8 mouse cellular contexts compared by ENCODE assay signal in the genomic region with DNA sequence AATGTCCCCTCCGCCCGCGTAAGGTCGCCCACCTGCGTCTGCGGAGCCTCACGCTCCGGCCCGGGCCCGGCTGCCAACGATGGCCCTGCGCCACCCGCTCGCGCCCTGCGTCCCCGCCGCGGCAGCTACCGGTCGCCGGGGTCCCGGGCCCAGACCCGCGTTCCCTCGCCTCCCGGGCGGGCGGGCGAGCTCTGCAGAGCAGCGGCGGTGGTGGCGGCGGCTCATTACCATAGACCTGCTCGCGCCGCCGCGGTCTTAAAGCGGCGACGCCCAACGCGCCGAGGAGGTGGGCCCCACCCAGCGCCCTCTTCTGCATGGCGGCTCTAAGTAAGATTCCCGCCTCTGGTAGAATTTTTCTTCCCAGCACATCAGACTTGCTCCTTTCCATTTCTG. TPM values are rescaled to one million over a fixed set of nuclear protein-coding genes. Genes with fewer than 3 reads are reported as not detected.
DNase-seq lines count a peak whose midpoint lies in the region; ATAC-seq lines count a peak whose summit lies in the region.

No protein-coding gene starts in this region.

- peak; percentile 84 for DNase-seq in layer of hippocampus, adult 11-12 months (ENCODE audit: low spot score)
- DNase-seq in layer of hippocampus, adult 9-10 months (ENCODE audit: low spot score), result no peak
- peak; percentile 94 for DNase-seq in embryonic facial prominence, embryonic 14.5 days (ENCODE audit: low spot score)
- DNase-seq in heart, adult 9 months (ENCODE audit: low spot score in 2 of 2), result peak; percentile 45 to 51
- peak; percentile 68 to 75 for DNase-seq in kidney, adult 8-10 months
- DNase-seq in midbrain, embryonic 14.5 days, result peak; percentile 97
- DNase-seq in spleen, postnatal 10 days (ENCODE audit: low spot score in 2 of 2), result peak; percentile 39 to 81

- 0 out of 2 replicates have a peak, but pooled peaks cover 3% of the 10 kb centered on the region for H3K27me3 ChIP-seq in embryonic facial prominence, embryonic 14.5 days (replicated peaks; ENCODE audit: control insufficient read depth, insufficient read depth, low read length)
- H3K27me3 ChIP-seq in limb, embryonic 13.5 days, result peaks cover 25% of the 10 kb centered on the region
- no peaks in the 10 kb centered on the region for H3K27me3 ChIP-seq in midbrain, embryonic 14.5 days (ENCODE audit: control insufficient read depth, insufficient read depth, low read length)

- H3K36me3 ChIP-seq in embryonic facial prominence, embryonic 14.5 days (ENCODE audit: control insufficient read depth, insufficient read depth, low read length), result peaks cover 25% of the 10 kb centered on the region
- peaks cover 29% of the 10 kb centered on the region for H3K36me3 ChIP-seq in limb, embryonic 13.5 days
- H3K36me3 ChIP-seq in midbrain, embryonic 14.5 days (ENCODE audit: control insufficient read depth, insufficient read depth, low read length), result peaks cover 31% of the 10 kb centered on the region

- H3K4me3 ChIP-seq in embryonic facial prominence, embryonic 14.5 days (ENCODE audit: low read depth, low read length), result peak overlapping the region; percentile 85
- H3K4me3 ChIP-seq in limb, embryonic 13.5 days, result peak overlapping the region; percentile 76
- H3K4me3 ChIP-seq in midbrain, embryonic 14.5 days (replicated peaks; ENCODE audit: low read depth, low read length), result peak overlapping the region; percentile 88

- peaks cover 23% of the 10 kb centered on the region for H3K9me3 ChIP-seq in embryonic facial prominence, embryonic 14.5 days (ENCODE audit: control insufficient read depth, low read length)
- peaks cover 22% of the 10 kb centered on the region; the same call in 1 of the 2 replicates for H3K9me3 ChIP-seq in limb, embryonic 13.5 days
- H3K9me3 ChIP-seq in midbrain, embryonic 14.5 days (ENCODE audit: control insufficient read depth, low read length), result peaks cover 9% of the 10 kb centered on the region

- ATAC-seq in embryonic facial prominence, embryonic 14.5 days (ENCODE audit: low read depth), result peak; percentile 93
- peak; percentile 84 for ATAC-seq in limb, embryonic 13.5 days (ENCODE audit: low FRiP score, low read depth)
- peak; percentile 84 for ATAC-seq in midbrain, embryonic 14.5 days (ENCODE audit: low FRiP score, low TSS enrichment)

- H3K4me2 ChIP-seq in embryonic facial prominence, embryonic 14.5 days (ENCODE audit: low read depth, low read length), result peak overlapping the region; percentile 99
- peak overlapping the region; percentile 100 for H3K4me2 ChIP-seq in limb, embryonic 13.5 days (replicated peaks)
- H3K4me2 ChIP-seq in midbrain, embryonic 14.5 days (ENCODE audit: low read length), result peak overlapping the region; percentile 92

- H3K27ac ChIP-seq in embryonic facial prominence, embryonic 14.5 days (replicated peaks; ENCODE audit: low read depth, low read length), result peak overlapping the region; percentile 63
- H3K27ac ChIP-seq in limb, embryonic 13.5 days, result no peak overlapping the region
- H3K27ac ChIP-seq in midbrain, embryonic 14.5 days (replicated peaks; ENCODE audit: low read depth, low read length), result peak overlapping the region; percentile 92

- H3K4me1 ChIP-seq in embryonic facial prominence, embryonic 14.5 days (ENCODE audit: control insufficient read depth, insufficient read depth, low read length), result peaks cover 10% of the 10 kb centered on the region
- peaks cover 20% of the 10 kb centered on the region for H3K4me1 ChIP-seq in limb, embryonic 13.5 days
- H3K4me1 ChIP-seq in midbrain, embryonic 14.5 days (ENCODE audit: control insufficient read depth, insufficient read depth, low read length), result peaks cover 34% of the 10 kb centered on the region

- WGBS in embryonic facial prominence, embryonic 14.5 days, result under 1% methylated on average over 24 of the region's 48 CpGs
- under 1% methylated on average over 48 of the region's 48 CpGs for WGBS in limb, embryonic 13.5 days
- under 1% methylated on average over 45 of the region's 48 CpGs for WGBS in midbrain, embryonic 14.5 days

- H3K9ac ChIP-seq in embryonic facial prominence, embryonic 14.5 days (ENCODE audit: low read depth, low read length), result peak overlapping the region; percentile 73
- H3K9ac ChIP-seq in limb, embryonic 13.5 days, result peak overlapping the region; percentile 77
- peak overlapping the region; percentile 95 for H3K9ac ChIP-seq in midbrain, embryonic 14.5 days (replicated peaks; ENCODE audit: low read length)

RNA-seq across cellular contexts. Expression of gene Celsr2, which starts 0.5 kb away (rescaled TPM):
- polyA plus RNA-seq in embryonic facial prominence, embryonic 14.5 days (2014; fragmentation: Nextera tagmentation; extraction: Ambion mirVana), result 11.8 and 13.9 TPM in 2 replicates
- polyA plus RNA-seq in limb, embryonic 13.5 days (2015; fragmentation: Nextera tagmentation; extraction: Ambion mirVana), result 5.5 and 7.3 TPM in 2 replicates
- 49.5 and 59.4 TPM in 2 replicates for polyA plus RNA-seq in midbrain, embryonic 14.5 days (2014; fragmentation: Nextera tagmentation; extraction: Ambion mirVana)

RNA-seq across cellular contexts. Expression of gene Sars, which starts 29.2 kb away (rescaled TPM):
- 111 and 125 TPM in 2 replicates for polyA plus RNA-seq in embryonic facial prominence, embryonic 14.5 days (2014; fragmentation: Nextera tagmentation; extraction: Ambion mirVana)
- 114 and 122 TPM in 2 replicates for polyA plus RNA-seq in limb, embryonic 13.5 days (2015; fragmentation: Nextera tagmentation; extraction: Ambion mirVana)
- 205 and 217 TPM in 2 replicates for polyA plus RNA-seq in midbrain, embryonic 14.5 days (2014; fragmentation: Nextera tagmentation; extraction: Ambion mirVana)

RNA-seq across cellular contexts. Expression of gene Psrc1, which starts 32.2 kb away (rescaled TPM):
- polyA plus RNA-seq in embryonic facial prominence, embryonic 14.5 days (2014; fragmentation: Nextera tagmentation; extraction: Ambion mirVana), result 31.2 and 38.1 TPM in 2 replicates
- 62.7 and 63.1 TPM in 2 replicates for polyA plus RNA-seq in limb, embryonic 13.5 days (2015; fragmentation: Nextera tagmentation; extraction: Ambion mirVana)
- polyA plus RNA-seq in midbrain, embryonic 14.5 days (2014; fragmentation: Nextera tagmentation; extraction: Ambion mirVana), result 7.4 and 12.4 TPM in 2 replicates

RNA-seq across cellular contexts. Expression of gene Mybphl, which starts 51.1 kb away (rescaled TPM):
- polyA plus RNA-seq in embryonic facial prominence, embryonic 14.5 days (2014; fragmentation: Nextera tagmentation; extraction: Ambion mirVana), result not detected in 2 replicates
- polyA plus RNA-seq in limb, embryonic 13.5 days (2015; fragmentation: Nextera tagmentation; extraction: Ambion mirVana), result not detected in 2 replicates
- polyA plus RNA-seq in midbrain, embryonic 14.5 days (2014; fragmentation: Nextera tagmentation; extraction: Ambion mirVana), result not detected in 2 replicates
